Mouse (Mus musculus): ENCODE results near the gene Cars2.
"Not testable (repeated sequence)": the region's sequence is repeated elsewhere in the genome, so short reads cannot be mapped to it uniquely, and the experiment has no call there.

The Cars2 gene

DNA sequence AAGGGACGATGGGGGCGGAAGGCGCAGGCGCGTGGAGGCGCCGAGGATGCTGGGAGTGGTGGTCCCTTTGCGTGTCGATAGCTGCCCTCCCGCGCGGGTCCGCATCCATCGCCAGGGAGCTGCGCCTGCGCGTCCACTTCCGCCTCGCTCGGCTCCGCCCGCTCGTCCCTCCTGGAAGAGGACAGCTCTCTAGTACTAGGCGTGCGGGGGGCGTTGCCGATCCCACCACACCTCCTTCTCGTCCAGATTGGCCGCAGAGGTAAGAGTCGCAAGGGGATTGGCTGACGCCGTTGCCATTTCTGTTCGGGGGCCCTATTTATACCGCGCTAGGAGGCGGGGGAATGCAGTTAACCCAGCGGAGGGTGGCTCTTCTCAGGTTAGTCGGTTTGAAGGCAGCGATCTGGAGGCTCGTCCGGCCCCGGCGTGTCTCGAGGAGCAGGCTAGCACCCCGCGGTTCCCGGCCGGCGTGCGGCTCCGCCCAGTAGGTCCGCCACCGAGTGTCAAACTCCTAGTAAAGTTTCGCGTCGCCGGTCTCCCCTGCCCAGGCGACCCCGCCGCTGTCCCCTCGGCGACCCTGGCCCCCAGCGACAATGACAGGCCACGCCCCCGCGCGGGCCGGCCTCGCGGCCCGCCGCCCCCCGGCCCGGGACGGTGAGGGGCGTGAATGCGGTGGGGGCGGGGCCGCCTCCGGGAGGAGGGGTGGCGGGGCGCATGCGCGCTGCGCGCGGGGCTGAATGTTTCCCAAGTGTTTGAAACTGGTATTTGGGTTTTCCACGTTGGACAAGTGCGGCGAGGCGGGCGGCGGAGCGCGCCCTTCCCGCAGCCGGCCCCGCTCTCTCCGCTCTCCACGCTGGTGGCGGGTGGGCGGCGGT lies 5.4 kb upstream of the Cars2 start:
- peak; percentile 99 for DNase-seq

DNA sequence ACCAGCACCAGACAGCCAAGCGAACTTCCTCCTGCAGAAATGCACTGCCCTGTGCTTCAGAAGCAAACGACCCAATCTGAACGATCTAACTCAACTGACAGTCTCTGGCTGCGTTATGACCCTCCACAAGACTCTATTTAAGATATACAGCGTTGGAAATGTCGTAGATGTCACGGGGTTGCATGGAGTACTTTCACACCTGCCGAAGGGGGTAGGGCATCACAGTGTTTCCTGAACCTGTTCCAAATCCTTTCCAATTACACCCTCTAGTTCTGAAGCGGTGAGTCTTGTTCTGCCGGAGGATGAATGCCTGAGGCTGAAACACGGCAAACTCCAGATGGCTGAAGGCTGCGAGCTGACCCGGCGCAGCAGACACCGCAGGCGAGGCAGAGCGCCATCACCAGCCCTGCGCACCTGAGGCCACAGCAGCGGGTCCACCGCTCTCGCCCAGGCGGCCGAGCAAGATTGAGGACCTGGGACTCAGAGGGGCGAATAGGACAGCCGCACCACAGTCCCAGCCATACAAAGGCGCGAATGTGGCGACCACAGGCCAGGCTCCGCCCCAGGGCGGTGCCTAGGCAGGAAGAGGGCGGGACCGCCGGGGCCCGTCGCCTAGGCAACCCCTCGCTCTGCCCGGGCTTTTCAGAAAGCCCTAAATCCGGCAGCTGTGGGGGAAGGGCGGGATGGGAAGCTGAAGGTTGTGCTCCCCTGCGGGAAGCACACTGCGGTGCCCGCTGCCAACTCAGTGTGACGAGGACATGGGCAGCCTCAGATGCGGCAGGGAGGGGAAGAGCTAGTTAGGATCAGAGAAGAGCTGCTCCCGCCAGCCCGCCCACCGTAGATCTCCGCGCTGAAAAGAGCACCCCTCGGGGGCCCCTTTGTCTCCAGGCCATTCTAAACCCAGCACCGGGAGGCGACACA lies 4.5 kb upstream of the Cars2 start, which contains the start of gene Ing1:
Ing1 (plus strand) TSS at position 773 of the 921 bp plus-strand sequence.
- peak; percentile 98 for DNase-seq

DNA sequence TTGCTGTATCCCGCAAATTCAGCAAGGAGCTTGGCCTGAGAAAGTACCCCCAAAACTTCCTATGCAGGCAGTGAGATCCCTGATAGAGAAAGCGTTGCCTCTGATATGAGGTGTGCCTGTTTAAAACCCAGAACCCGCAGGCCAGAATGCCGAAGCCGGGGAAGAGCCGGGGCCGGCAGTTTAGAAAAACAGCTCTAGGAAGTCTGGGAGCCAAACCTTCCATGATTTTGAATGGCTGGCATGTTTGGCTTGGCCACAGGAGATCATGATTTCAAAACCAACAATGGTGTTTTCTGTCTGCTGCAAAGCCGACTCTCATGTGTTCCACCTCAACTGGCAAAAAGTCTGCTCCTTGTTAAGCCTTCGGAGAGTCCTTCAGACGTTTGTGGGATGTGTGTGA lies 1.8 kb upstream of the Cars2 start:
- no peak for DNase-seq

DNA sequence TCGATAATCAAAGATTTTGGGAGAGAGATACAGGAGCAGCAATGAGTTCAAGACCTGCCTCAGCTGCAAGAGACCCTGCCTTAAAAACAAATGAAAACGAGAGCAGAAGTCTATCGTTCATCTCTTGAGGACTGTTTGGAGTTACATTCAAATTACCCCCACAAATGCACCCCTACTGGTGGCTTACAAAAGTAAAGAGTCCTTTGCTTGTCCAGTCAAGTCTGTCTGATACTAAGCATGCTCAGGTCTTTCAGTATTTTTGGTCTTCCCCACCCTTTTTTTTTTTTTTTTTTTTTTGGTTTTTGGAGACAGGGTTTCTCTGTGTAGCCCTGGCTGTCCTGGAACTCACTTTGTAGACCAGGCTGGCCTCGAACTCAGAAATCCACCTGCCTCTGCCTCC lies 914 bp upstream of the Cars2 start:
- not testable (repeated sequence) for DNase-seq

- DNase-seq = peak; percentile 33
Measured at GRCm38 (mm10) chr8:11549706-11550105, 877 bp downstream of the Cars2 start.

GRCm38 (mm10) chr8:11547063-11547462 lies 3.5 kb downstream of the Cars2 start:
- no peak for DNase-seq

DNA sequence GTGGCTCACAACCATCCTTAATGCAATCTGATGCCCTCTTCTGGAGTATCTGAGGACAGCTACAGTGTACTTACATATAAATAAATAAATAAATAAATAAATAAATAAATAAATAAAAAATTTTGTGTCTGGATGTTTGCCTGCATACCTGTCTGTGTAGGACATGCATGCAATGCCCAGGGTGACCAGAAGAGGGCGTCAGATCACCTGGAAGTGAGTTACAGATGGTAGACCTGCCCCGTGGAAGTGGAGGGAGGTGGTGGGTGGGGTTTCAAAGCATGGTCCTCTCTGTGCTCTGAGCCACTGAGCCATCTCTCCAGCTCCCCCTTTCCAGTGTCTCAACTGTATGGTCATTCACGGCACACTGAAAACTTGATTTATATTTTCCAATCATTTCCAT lies 6.2 kb downstream of the Cars2 start:
- DNase-seq = peak; percentile 55

DNA sequence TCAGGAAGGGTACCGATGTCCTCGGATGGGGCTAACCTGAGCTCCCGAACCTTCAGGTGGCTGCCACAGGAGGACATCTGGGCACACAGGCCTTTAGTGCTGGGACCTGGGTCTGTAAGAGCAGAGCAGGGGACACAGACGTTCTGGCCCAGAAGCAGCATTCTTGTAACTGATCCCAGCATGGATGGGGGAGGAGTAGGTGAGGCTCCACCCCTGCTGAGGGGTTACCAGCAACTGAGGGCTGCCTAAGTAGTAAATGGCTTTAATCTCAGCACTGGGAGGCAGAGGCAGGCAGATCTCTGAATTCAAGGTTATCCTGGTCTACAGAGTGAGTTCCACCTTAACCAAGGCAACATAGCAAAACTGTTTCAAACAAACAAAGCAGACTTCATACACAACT lies 7.7 kb downstream of the Cars2 start:
- no peak for DNase-seq

DNA sequence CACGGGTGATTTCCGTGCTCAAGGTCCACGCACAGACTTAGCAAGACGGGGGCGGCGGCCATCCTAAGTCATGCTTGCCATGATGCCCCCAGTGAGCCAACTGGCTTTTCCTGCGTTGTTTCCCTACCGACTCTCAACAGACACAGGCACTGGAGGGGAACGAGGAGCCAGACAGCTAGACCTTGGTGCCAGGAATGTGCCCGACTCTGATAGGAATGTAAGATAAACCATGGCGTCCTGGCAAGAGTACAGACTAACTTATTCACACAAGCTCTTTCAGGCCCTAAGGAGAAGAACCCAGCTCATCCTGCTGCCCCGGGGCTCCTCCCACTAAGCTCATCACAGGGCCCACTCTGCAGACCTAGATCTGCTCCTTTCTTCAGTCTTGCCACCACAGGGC lies 8.6 kb downstream of the Cars2 start:
- peak; percentile 29 for DNase-seq

DNA sequence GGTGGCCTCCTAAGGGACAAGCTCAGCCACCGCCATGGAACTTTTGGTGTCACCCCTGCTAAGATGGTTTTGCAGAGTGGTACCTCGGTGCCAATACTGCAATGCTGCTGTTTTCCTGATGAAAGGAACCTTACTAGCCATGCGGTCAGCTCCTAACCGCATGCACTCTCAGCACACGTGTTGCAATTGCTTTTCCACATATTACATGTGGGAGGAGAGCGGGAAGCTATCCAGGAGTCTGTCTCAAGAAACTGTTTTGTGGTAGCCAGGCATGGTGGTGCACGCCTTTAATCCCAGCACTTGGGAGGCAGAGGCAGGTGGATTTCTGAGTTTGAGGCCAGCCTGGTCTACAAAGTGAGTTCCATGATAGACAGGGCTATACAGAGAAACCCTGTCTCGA lies 10.4 kb downstream of the Cars2 start:
- no peak for DNase-seq

- no peak for DNase-seq
Measured at GRCm38 (mm10) chr8:11539049-11539448, 11.5 kb downstream of the Cars2 start.

GRCm38 (mm10) chr8:11534494-11534893 lies 16.1 kb downstream of the Cars2 start:
- no peak for DNase-seq

DNA sequence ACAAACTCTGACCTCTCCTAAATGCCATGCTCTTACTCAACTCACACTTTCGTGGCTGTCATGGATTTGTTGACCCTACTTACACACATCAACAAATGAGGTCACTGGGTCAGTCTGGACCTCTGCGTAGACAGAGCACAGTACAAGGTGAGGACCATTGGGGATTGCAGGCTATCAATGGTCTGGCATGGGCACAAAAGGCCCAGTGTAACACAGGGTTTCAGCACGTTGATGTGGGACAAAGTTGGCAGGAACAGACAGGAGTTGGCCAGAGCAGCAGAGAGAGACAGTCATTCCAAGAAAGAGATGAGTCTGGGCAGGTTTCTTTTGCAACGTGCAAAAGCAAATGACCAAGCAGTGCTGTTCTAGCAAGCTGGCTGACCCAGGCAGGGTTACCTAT lies 19.7 kb downstream of the Cars2 start:
- no peak for DNase-seq

GRCm38 (mm10) chr8:11530155-11530770 lies 20.3 kb downstream of the Cars2 start:
- no peak for DNase-seq

- no peak for DNase-seq
Measured at GRCm38 (mm10) chr8:11523331-11523730, 27.3 kb downstream of the Cars2 start.

GRCm38 (mm10) chr8:11518676-11519075 lies 31.9 kb downstream of the Cars2 start:
- no peak for DNase-seq

DNA sequence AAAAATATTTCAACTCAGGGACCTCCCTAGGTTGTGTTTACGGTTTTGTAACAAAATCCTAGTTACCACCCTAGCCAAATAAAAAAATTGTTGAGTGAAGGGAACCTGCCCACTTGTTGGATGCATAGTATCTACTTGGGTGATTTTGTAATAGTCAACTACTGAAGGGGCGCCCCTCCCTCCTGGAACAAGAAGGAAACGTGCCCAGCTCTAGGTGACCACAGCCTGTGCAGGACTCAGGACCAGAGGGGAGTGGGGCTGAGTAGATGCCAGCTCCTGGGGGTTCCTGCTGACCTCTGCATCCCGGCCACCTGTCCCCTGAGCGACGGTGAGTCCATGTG lies 32.6 kb downstream of the Cars2 start:
- DNase-seq = no peak

- no peak for DNase-seq
Measured at GRCm38 (mm10) chr8:11517366-11518055, 33.1 kb downstream of the Cars2 start.

- no peak for DNase-seq
Measured at GRCm38 (mm10) chr8:11516292-11516691, 34.3 kb downstream of the Cars2 start.

DNA sequence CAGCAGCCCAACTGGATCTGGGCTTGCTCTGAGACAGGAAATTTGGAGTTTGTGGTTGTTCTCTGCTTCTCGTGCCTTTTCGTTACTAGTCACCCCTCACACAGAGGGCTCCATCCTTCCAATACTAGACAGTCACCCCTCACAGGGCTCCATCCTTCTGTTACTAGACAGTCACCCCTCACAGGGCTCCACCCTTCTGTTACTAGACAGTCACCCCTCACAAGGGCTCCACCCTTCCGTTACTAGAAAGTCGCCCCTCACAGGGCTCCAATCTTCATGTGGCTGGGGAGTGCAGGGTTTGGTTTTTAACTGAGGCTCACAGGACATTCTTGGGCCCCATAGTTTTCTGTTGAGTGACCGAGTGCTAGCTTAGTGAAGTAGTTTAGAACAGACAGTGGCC lies 37.3 kb downstream of the Cars2 start:
- no peak for DNase-seq

GRCm38 (mm10) chr8:11512711-11513110 lies 37.9 kb downstream of the Cars2 start:
- no peak for DNase-seq

GRCm38 (mm10) chr8:11510971-11511370 lies 39.6 kb downstream of the Cars2 start:
- DNase-seq = no peak

DNA sequence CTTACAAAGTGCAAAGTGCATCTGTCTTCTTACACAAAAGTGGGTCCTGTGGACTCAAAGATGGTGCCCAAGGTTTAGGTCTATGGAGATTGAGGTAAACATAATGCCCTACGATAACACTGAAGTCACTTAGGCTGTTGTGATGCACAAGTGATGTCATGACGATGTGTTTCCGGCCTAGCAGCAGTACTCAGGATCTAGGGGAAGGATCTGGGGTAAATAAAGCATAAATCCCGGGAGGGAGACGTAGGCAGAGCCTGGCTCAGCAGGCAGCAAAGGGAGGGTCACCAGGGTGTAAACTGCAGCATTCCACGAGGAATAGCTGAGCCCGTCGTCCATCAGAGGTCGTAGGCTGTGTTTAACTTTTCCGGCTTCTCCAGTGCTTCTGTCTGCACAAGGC lies 41.7 kb downstream of the Cars2 start:
- no peak for DNase-seq
